Mouse (Mus musculus): Measurements from ENCODE around the gene Lax1.

GRCm38 (mm10) chr1:133693536-133694114 lies 3.7 kb upstream of the Lax1 start:
- TF ChIP-seq EP300 (IDR thresholded peaks at IDR 0.05) (no peak), CTCF (IDR thresholded peaks at IDR 0.05) (no peak)
